Mouse (Mus musculus) heart, embryonic 12.5 days (tissue): ENCODE results near the gene Mbl2. TPM values are rescaled to one million over a fixed set of nuclear protein-coding genes. Genes with fewer than 3 reads are reported as not detected.
A peak's percentile ranks its signal among the peaks of the same experiment; 100 is the strongest.
"Not testable (repeated sequence)": the region's sequence is repeated elsewhere in the genome, so short reads cannot be mapped to it uniquely, and the experiment has no call there.

Experiments used
- ATAC-seq: fragments of 200-750 bp; cut with Nextera tagmentation; 2 replicates; pipeline ENCODE4 v1.8.0; 2017; ENCODE audit warnings: moderate TSS enrichment, moderate library complexity; ENCODE audit not compliant: insufficient number of reproducible peaks, low FRiP score
- H3K27ac ChIP-seq: fragments of 300-500 bp; sonication (generic); 2 replicates; pipeline ENCODE4 v1.5.1; 2016; ENCODE audit warnings: mild to moderate bottlenecking, moderate library complexity; ENCODE audit not compliant: poor library complexity, severe bottlenecking
- H3K27me3 ChIP-seq: fragments of 300-500 bp; sonication (generic); replicated peaks from 2 replicates; pipeline ENCODE4 v1.6.1; 2016; ENCODE audit warnings: mild to moderate bottlenecking, moderate library complexity
- H3K36me3 ChIP-seq: fragments of 300-500 bp; sonication (generic); 2 replicates; pipeline ENCODE4 v1.6.1; 2016; ENCODE audit warnings: mild to moderate bottlenecking, moderate library complexity
- H3K4me1 ChIP-seq: fragments of 300-500 bp; sonication (generic); replicated peaks from 2 replicates; pipeline ENCODE4 v1.6.1; 2016; ENCODE audit warnings: mild to moderate bottlenecking
- H3K4me2 ChIP-seq: fragments of 300-500 bp; sonication (generic); 2 replicates; pipeline ENCODE4 v1.6.1; 2016; ENCODE audit warnings: mild to moderate bottlenecking, moderate library complexity
- H3K4me3 ChIP-seq: fragments of 300-500 bp; sonication (generic); 2 replicates; pipeline ENCODE4 v1.5.1; 2016; ENCODE audit warnings: mild to moderate bottlenecking
- H3K9ac ChIP-seq: fragments of 300-500 bp; sonication (generic); 2 replicates; pipeline ENCODE4 v1.6.1; 2016; ENCODE audit warnings: mild to moderate bottlenecking, moderate library complexity
- H3K9me3 ChIP-seq: fragments of 300-500 bp; sonication (generic); replicated peaks from 2 replicates; pipeline ENCODE4 v1.6.1; 2016; ENCODE audit warnings: mild to moderate bottlenecking, moderate library complexity
- WGBS: fragments of 180-500 bp; shearing (Covaris S2); methylation state at CpG from one replicate; pipeline ENCODE4 v1.1.7; 2016; 5-methylcytosine and 5-hydroxymethylcytosine counted together
- polyA plus RNA-seq: library from polyadenylated mRNA; unstranded; fragments of >200 nt; fragmentation: Nextera tagmentation; extraction: Ambion mirVana; gene quantifications from 2 replicates; pipeline ENCODE4 v1.2.1, GENCODE M21; 2016

The Mbl2 gene
- not detected in 2 replicates for polyA plus RNA-seq

- Histone ChIP-seq H3K9ac (no peak within 1 kb of the TSS), H3K27ac (no peak within 1 kb of the TSS), H3K4me3 (no peak within 1 kb of the TSS), H3K4me2 (no peak within 1 kb of the TSS), H3K36me3 (no peaks in the 10 kb centered on the region), H3K9me3 (no peaks in the 10 kb centered on the region), H3K4me1 (no peaks in the 10 kb centered on the region), H3K27me3 (0 out of 2 replicates have a peak, but pooled peaks cover 4% of the 10 kb centered on the region)
- WGBS: 90% methylated on average over 3 of the region's 3 CpGs
- ATAC-seq: no peak
Observed at GRCm38 (mm10) chr19:30232691-30233090, at the start of gene Mbl2. Gene Mbl2, plus strand, starts transcription at chr19:30232942.

GRCm38 (mm10) chr19:30185536-30185935 lies 47.2 kb upstream of the Mbl2 start:
- no peaks in the 10 kb centered on the region for H3K4me1 ChIP-seq
- H3K27me3 ChIP-seq: no peaks in the 10 kb centered on the region
- H3K4me2 ChIP-seq: no peak overlapping the region
- no peak overlapping the region for H3K27ac ChIP-seq
- no peak overlapping the region for H3K9ac ChIP-seq
- peaks cover 8% of the 10 kb centered on the region for H3K9me3 ChIP-seq
- no peak overlapping the region for H3K4me3 ChIP-seq
- WGBS: 68% methylated on average over 2 of the region's 2 CpGs
- no peak for ATAC-seq
- H3K36me3 ChIP-seq: no peaks in the 10 kb centered on the region

- Histone ChIP-seq H3K4me2 (no peak overlapping the region), H3K4me1 (no peaks in the 10 kb centered on the region), H3K27ac (no peak overlapping the region), H3K27me3 (no peaks in the 10 kb centered on the region), H3K9me3 (peaks cover 8% of the 10 kb centered on the region), H3K9ac (no peak overlapping the region), H3K4me3 (no peak overlapping the region), H3K36me3 (no peaks in the 10 kb centered on the region)
- no peak for ATAC-seq
- 87% methylated on average over 2 of the region's 2 CpGs for WGBS
Observed at GRCm38 (mm10) chr19:30187232-30187631, 45.5 kb upstream of the Mbl2 start.

- H3K9ac ChIP-seq: no peak overlapping the region
- no peaks in the 10 kb centered on the region for H3K27me3 ChIP-seq
- no peak overlapping the region for H3K4me2 ChIP-seq
- no peak for ATAC-seq
- no peak overlapping the region for H3K27ac ChIP-seq
- H3K9me3 ChIP-seq: peaks cover 2% of the 10 kb centered on the region
- no peak overlapping the region for H3K4me3 ChIP-seq
- 78% methylated on average over 6 of the region's 6 CpGs for WGBS
- no peaks in the 10 kb centered on the region for H3K36me3 ChIP-seq
- no peaks in the 10 kb centered on the region for H3K4me1 ChIP-seq
Observed at GRCm38 (mm10) chr19:30194999-30195398, 37.7 kb upstream of the Mbl2 start.

GRCm38 (mm10) chr19:30202177-30202576 lies 30.6 kb upstream of the Mbl2 start:
- Histone ChIP-seq H3K4me2 (peak overlapping the region; percentile 0; the same call in 1 of the 2 replicates), H3K27me3 (no peaks in the 10 kb centered on the region), H3K4me3 (no peak overlapping the region), H3K27ac (no peak overlapping the region), H3K4me1 (0 out of 2 replicates have a peak, but pooled peaks cover 6% of the 10 kb centered on the region), H3K36me3 (no peaks in the 10 kb centered on the region), H3K9ac (no peak overlapping the region), H3K9me3 (no peaks in the 10 kb centered on the region; the same call in 1 of the 2 replicates)
- no peak for ATAC-seq
- 32% methylated on average over 7 of the region's 7 CpGs for WGBS

- ATAC-seq: no peak
- Histone ChIP-seq H3K36me3 (no peaks in the 10 kb centered on the region), H3K4me1 (0 out of 2 replicates have a peak, but pooled peaks cover 6% of the 10 kb centered on the region), H3K4me2 (no peak overlapping the region), H3K9me3 (no peaks in the 10 kb centered on the region), H3K27ac (no peak overlapping the region), H3K4me3 (no peak overlapping the region), H3K27me3 (no peaks in the 10 kb centered on the region), H3K9ac (no peak overlapping the region)
- WGBS: 18% methylated on average over 12 of the region's 12 CpGs
Observed at GRCm38 (mm10) chr19:30205159-30205816, 27.5 kb upstream of the Mbl2 start.

GRCm38 (mm10) chr19:30205874-30206273 lies 26.9 kb upstream of the Mbl2 start:
- 68% methylated on average over 4 of the region's 4 CpGs for WGBS
- no peak overlapping the region for H3K27ac ChIP-seq
- H3K36me3 ChIP-seq: no peaks in the 10 kb centered on the region
- H3K9ac ChIP-seq: no peak overlapping the region
- no peak for ATAC-seq
- H3K9me3 ChIP-seq: no peaks in the 10 kb centered on the region
- H3K4me1 ChIP-seq: 0 out of 2 replicates have a peak, but pooled peaks cover 6% of the 10 kb centered on the region
- no peak overlapping the region for H3K4me2 ChIP-seq
- H3K27me3 ChIP-seq: no peaks in the 10 kb centered on the region
- H3K4me3 ChIP-seq: no peak overlapping the region

- no peak overlapping the region for H3K4me2 ChIP-seq
- H3K27ac ChIP-seq: no peak overlapping the region
- H3K36me3 ChIP-seq: no peaks in the 10 kb centered on the region
- no peak overlapping the region for H3K4me3 ChIP-seq
- 58% methylated on average over 1 of the region's 1 CpGs for WGBS
- ATAC-seq: no peak
- no peaks in the 10 kb centered on the region for H3K27me3 ChIP-seq
- no peak overlapping the region for H3K9ac ChIP-seq
- H3K9me3 ChIP-seq: no peaks in the 10 kb centered on the region
- H3K4me1 ChIP-seq: 0 out of 2 replicates have a peak, but pooled peaks cover 6% of the 10 kb centered on the region
Observed at GRCm38 (mm10) chr19:30206981-30207380, 25.8 kb upstream of the Mbl2 start.

- not testable (repeated sequence) for H3K27me3 ChIP-seq, H3K27ac ChIP-seq, H3K36me3 ChIP-seq, H3K9ac ChIP-seq, H3K9me3 ChIP-seq, H3K4me1 ChIP-seq, H3K4me2 ChIP-seq, H3K4me3 ChIP-seq, ATAC-seq
- 82% methylated on average over 8 of the region's 8 CpGs for WGBS
Observed at GRCm38 (mm10) chr19:30209006-30209405, 23.7 kb upstream of the Mbl2 start.

- H3K9ac ChIP-seq: no peak overlapping the region
- H3K4me2 ChIP-seq: no peak overlapping the region
- no peak overlapping the region for H3K27ac ChIP-seq
- no peaks in the 10 kb centered on the region for H3K4me1 ChIP-seq
- WGBS: 17% methylated on average over 2 of the region's 2 CpGs
- H3K27me3 ChIP-seq: no peaks in the 10 kb centered on the region
- no peak for ATAC-seq
- no peak overlapping the region for H3K4me3 ChIP-seq
- H3K36me3 ChIP-seq: no peaks in the 10 kb centered on the region
- no peaks in the 10 kb centered on the region for H3K9me3 ChIP-seq
Observed at GRCm38 (mm10) chr19:30214026-30214425, 18.7 kb upstream of the Mbl2 start.

- not testable (repeated sequence) for ATAC-seq, H3K9ac ChIP-seq, H3K27me3 ChIP-seq, H3K4me2 ChIP-seq, H3K36me3 ChIP-seq, H3K27ac ChIP-seq, H3K4me3 ChIP-seq, H3K4me1 ChIP-seq, H3K9me3 ChIP-seq
- 61% methylated on average over 2 of the region's 2 CpGs for WGBS
Observed at GRCm38 (mm10) chr19:30215736-30216135, 17.0 kb upstream of the Mbl2 start.

GRCm38 (mm10) chr19:30216186-30216585 lies 16.6 kb upstream of the Mbl2 start:
- no peak for ATAC-seq
- Histone ChIP-seq H3K27ac (no peak overlapping the region), H3K4me1 (no peaks in the 10 kb centered on the region), H3K36me3 (no peaks in the 10 kb centered on the region), H3K4me3 (no peak overlapping the region), H3K9ac (no peak overlapping the region), H3K9me3 (no peaks in the 10 kb centered on the region), H3K27me3 (no peaks in the 10 kb centered on the region), H3K4me2 (no peak overlapping the region)
- WGBS: 65% methylated on average over 4 of the region's 4 CpGs
